Mouse (Mus musculus) right cerebral cortex, postnatal 4 days (tissue): ENCODE measurements around the gene Dennd1a.

Source experiments
- DNase-seq: peaks from one replicate; pipeline ENCODE4 v3.0.0-alpha.2; 2022

The Dennd1a gene

GRCm38 (mm10) chr2:38028317-38028716 lies 258.9 kb downstream of the Dennd1a start:
- no peak for DNase-seq

DNA sequence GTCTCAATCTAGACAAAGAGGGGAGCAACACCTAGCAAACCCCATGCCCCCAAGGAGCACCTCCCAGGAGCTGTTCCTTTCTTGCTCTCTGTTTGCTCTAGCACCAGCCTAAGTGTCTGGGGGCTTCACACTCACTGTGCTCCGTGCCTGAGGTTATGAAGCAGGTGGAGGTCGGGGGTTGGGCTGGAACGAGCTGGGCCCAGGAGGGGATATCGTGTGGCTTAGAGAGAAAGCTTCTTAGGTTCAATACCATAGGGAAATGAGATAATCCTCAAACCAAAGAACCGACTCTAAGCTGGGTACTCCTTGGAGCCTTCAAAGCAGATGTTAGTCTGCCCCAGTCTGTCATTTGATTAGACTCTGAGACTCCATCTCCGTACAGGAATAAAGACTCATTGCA lies 261.6 kb downstream of the Dennd1a start:
- no peak for DNase-seq

- DNase-seq = peak; percentile 35
Observed at GRCm38 (mm10) chr2:38023741-38024130, 263.5 kb downstream of the Dennd1a start.

- no peak for DNase-seq
Observed at GRCm38 (mm10) chr2:38023054-38023740, 264.0 kb downstream of the Dennd1a start.

DNA sequence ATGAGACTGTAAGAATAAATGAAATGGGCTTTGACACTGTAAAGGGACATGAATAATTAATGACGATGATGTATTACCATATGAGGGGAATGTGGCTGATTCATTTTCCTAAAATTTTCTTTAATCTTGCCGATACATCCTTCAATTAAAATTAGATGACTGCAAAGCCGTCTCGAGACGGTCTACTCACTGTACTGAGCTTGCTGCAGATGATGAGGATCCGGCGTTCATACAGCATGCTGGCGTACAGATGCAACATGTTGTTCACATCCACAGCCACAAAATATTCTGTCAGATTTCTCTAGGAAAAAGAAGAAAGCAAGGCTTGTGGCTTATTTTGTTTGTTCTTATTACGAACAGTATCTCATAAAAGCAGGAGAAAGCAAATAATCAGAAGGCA lies 266.0 kb downstream of the Dennd1a start:
- DNase-seq = no peak

DNA sequence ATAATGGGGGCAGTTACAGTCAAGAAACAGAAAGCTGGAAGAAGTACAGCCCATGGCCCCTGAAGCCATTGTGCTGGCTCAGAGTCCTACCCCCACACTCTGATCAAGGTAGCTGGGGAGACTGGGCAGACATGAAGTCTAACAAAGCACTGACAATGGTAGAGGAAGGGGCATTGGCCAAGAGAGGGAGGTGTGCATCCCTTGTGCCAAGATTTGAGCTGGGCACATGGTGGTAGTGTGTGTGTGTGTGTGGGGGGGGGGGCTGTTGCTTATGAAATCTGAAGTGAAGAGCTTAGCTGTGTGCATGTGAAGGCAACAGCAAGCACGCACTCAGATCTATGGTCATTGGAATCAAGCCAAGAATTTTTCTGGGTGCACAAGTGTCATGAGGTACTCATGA lies 272.5 kb downstream of the Dennd1a start:
- DNase-seq = no peak

GRCm38 (mm10) chr2:38013839-38014365 lies 273.3 kb downstream of the Dennd1a start:
- peak; percentile 37 for DNase-seq

DNA sequence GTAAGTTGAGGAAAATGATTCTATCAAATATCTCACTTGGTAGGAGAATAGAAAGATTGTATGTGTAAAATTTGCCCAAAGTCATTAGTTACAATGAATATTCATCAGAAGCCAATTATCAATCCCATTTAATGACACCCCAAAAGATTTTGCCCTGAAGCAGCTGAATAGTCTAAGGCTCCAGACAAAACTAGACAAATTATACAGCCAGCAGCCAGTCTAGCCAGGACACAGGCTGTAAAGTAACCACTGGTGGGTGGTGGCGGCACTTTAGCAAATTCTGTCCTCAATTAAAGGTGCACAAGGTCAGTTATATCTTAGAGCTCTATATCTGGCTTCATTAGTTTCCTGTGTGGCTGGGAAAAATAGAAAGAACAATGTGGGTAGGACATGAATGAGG lies 280.0 kb downstream of the Dennd1a start:
- DNase-seq = no peak

- DNase-seq = no peak
Observed at GRCm38 (mm10) chr2:38003183-38003680, 284.0 kb downstream of the Dennd1a start.

- DNase-seq = no peak
Observed at GRCm38 (mm10) chr2:38001004-38001403, 286.2 kb downstream of the Dennd1a start.

- DNase-seq = no peak
Observed at GRCm38 (mm10) chr2:37997966-37998365, 289.2 kb downstream of the Dennd1a start.

- no peak for DNase-seq
Observed at GRCm38 (mm10) chr2:37989091-37989490, 298.1 kb downstream of the Dennd1a start.

DNA sequence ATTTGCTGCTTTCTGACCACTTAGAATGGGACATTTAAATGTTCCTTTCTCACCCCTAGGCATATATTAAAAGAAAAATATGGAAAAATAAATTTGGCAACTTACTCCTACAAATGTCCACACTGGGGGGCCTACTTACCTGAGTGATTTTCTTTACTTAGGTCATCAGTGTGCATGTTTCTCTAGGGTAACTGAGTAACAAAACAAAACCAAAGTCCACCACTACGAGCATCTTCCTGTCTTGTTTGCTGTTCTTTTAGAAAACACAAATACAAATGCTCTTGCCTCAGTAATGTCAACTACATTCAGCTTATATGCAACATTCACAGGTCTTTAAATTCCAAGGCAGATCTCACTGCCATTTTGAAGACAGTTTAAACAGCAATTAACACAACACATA lies 298.9 kb downstream of the Dennd1a start:
- no peak for DNase-seq

- no peak for DNase-seq
Observed at GRCm38 (mm10) chr2:37985690-37986222, 301.4 kb downstream of the Dennd1a start.

DNA sequence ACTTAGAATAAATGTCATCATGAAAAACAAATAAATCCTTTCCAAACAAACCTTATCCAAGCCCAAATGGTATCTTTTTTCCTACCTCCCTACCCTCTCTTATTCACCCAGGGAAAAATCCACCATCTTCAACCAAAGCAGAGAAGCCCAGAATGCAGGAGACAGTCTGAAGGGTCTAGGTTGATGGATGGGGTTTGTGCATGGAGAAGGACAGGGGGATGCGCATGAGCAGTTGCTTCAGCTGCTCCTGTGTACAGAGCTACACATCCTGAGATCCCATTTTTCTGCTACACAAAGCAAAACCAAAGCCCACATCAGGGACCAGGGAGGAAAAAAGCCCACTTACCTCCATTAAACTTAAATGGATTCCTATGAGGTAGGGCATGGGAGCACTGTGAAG lies 304.5 kb downstream of the Dennd1a start:
- no peak for DNase-seq

GRCm38 (mm10) chr2:37981562-37982403 lies 305.4 kb downstream of the Dennd1a start:
- peak; percentile 24 for DNase-seq

- no peak for DNase-seq
Observed at GRCm38 (mm10) chr2:37974201-37974600, 313.0 kb downstream of the Dennd1a start.

- no peak for DNase-seq
Observed at GRCm38 (mm10) chr2:37972621-37973020, 314.6 kb downstream of the Dennd1a start.

GRCm38 (mm10) chr2:37971726-37972125 lies 315.5 kb downstream of the Dennd1a start:
- DNase-seq = no peak

DNA sequence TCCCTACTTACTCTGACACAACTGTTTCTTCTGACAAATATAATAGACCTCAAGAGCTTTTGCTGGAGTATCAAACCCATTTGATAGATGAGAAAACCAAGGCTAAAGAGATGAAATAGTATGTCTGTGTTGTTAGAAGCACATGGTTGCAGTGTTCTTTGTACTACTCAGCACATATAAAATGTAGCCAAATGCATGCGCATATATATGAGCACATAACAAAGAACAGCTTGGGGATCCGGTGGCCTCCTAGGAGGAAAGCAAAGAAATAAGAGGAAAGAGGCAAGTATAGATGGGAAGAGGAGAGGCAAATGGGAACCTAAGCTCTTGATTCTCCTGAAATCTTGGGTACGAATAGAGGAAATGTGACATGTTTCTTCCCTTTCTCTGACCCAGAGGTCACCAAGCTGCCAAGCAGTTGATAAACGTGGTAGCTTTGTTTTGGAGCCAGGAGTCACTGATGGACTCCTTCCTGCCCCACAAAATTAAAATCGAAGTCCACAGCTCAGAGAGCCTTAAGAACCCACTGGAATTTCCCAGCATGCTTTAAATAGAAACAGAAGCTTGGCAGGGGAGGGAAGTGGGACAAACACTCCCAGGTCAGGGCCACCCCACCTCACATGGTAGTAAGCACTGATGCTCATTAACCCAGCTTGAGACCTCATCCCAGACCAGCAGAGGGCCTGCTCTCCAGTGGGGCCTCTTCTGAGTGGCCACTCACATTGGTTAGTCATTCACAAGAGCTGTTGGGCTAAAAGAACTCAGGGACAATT lies 317.3 kb downstream of the Dennd1a start:
- DNase-seq = no peak

- no peak for DNase-seq
Observed at GRCm38 (mm10) chr2:37964534-37964933, 322.7 kb downstream of the Dennd1a start.

- DNase-seq = peak; percentile 44
Observed at GRCm38 (mm10) chr2:37963362-37963761, 323.8 kb downstream of the Dennd1a start.

GRCm38 (mm10) chr2:37948424-37948823 lies 338.8 kb downstream of the Dennd1a start:
- no peak for DNase-seq
